Mouse (Mus musculus) megakaryocyte, embryonic 14.5 days (primary cell): Measurements from ENCODE around the gene Tcf7l2. TPM values are rescaled to one million over a fixed set of nuclear protein-coding genes. Genes with fewer than 3 reads are reported as not detected.

Source experiments
- H3K27me3 ChIP-seq: replicated peaks from 2 replicates; pipeline ENCODE3; 2012; ENCODE audit warnings: inconsistent platforms
- H3K36me3 ChIP-seq: replicated peaks from 2 replicates; pipeline ENCODE3; 2012; ENCODE audit warnings: low read length, inconsistent platforms, mixed read lengths
- H3K4me1 ChIP-seq: 2 replicates; pipeline ENCODE4 v1.6.1; 2012; ENCODE audit warnings: inconsistent platforms
- H3K4me3 ChIP-seq: replicated peaks from 2 replicates; pipeline ENCODE3; 2012; ENCODE audit warnings: moderate library complexity, mild to moderate bottlenecking, inconsistent platforms
- H3K9me3 ChIP-seq: 2 replicates; pipeline ENCODE4 v1.6.1; 2012; ENCODE audit warnings: inconsistent platforms
- FLI1 ChIP-seq: IDR thresholded peaks from 2 replicates; pipeline ENCODE4 v1.6.1; 2012; ENCODE audit warnings: low read length, inconsistent platforms, mixed read lengths
- GATA1 ChIP-seq: IDR thresholded peaks from 3 replicates; pipeline ENCODE4 v1.6.1; 2012; ENCODE audit warnings: mixed read lengths, low read length, inconsistent platforms, borderline replicate concordance
- polyA plus RNA-seq: library from polyadenylated mRNA; stranded (reverse); fragments of >175 nt; gene quantifications from 2 replicates; pipeline ENCODE4 v1.2.3, GENCODE M21; 2012; ENCODE audit warnings: low replicate concordance; ENCODE audit not compliant: insufficient read depth

The Tcf7l2 gene
- polyA plus RNA-seq, 1 experiment: 2.4 TPM

- no peaks in the 10 kb centered on the region for H3K4me1 ChIP-seq
- H3K27me3 ChIP-seq: peaks cover 29% of the 10 kb centered on the region
- TF ChIP-seq GATA1 (no peak), FLI1 (no peak)
- H3K4me3 ChIP-seq: no peak overlapping the region
- H3K36me3 ChIP-seq: no peaks in the 10 kb centered on the region
- H3K9me3 ChIP-seq: no peaks in the 10 kb centered on the region
Measured at GRCm38 (mm10) chr19:55847043-55847442, 105.4 kb downstream of the Tcf7l2 start.

DNA sequence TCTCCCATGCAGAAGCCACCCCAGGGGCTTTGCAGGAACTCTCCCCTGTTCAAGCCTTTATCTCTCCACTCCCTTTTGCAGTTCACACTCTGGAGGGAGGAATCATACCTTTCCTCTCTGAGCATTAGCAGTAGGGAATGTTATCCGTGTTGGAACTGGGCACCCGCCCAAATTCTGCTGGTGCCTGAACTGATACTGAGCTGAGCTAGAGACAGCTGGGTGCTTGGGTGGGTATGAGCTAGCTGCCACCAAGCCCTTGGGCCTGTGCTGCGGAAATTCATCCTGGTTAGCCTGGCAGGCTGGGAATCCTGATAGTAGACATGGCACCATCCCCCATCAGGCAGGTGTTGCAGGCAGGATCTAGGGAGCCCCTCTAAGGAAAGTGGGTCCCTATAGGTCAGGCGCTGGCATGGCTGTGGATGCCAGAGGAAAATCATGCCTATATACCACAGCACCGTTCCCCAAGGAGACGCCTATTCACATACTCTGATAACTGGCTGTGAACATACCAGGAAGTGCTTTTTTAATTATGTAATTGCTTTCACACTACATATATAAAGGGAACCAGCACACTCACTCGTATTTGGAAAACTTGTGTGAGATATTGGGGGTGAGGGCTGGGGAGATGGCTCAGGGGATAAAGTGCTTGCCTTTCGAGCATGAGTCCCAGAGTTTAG, 108.9 kb downstream of the Tcf7l2 start:
- Histone ChIP-seq H3K4me3 (no peak overlapping the region), H3K4me1 (no peaks in the 10 kb centered on the region), H3K27me3 (peaks cover 31% of the 10 kb centered on the region), H3K9me3 (no peaks in the 10 kb centered on the region), H3K36me3 (no peaks in the 10 kb centered on the region)
- TF ChIP-seq GATA1 (no peak), FLI1 (no peak)

- Histone ChIP-seq H3K36me3 (no peaks in the 10 kb centered on the region), H3K27me3 (peaks cover 36% of the 10 kb centered on the region)
- TF ChIP-seq FLI1 (no peak), GATA1 (no peak)
Measured at GRCm38 (mm10) chr19:55851498-55852324, 110.1 kb downstream of the Tcf7l2 start.

GRCm38 (mm10) chr19:55854389-55854788, 112.8 kb downstream of the Tcf7l2 start:
- Histone ChIP-seq H3K4me3 (no peak overlapping the region), H3K27me3 (peaks cover 45% of the 10 kb centered on the region), H3K36me3 (no peaks in the 10 kb centered on the region), H3K4me1 (no peaks in the 10 kb centered on the region), H3K9me3 (no peaks in the 10 kb centered on the region)
- TF ChIP-seq GATA1: no peak
- no peak for TF ChIP-seq FLI1

More at GRCm38 (mm10) chr19:55851498-55852324, 110.1 kb downstream of the Tcf7l2 start:
- H3K9me3 ChIP-seq: no peaks in the 10 kb centered on the region
- no peak overlapping the region for H3K4me3 ChIP-seq
- H3K4me1 ChIP-seq: no peaks in the 10 kb centered on the region

GRCm38 (mm10) chr19:55855571-55855970, 114.0 kb downstream of the Tcf7l2 start:
- TF ChIP-seq GATA1: no peak
- TF ChIP-seq FLI1: no peak
- Histone ChIP-seq H3K27me3 (peaks cover 47% of the 10 kb centered on the region), H3K4me3 (no peak overlapping the region)

GRCm38 (mm10) chr19:55857328-55857727, 115.7 kb downstream of the Tcf7l2 start:
- peaks cover 51% of the 10 kb centered on the region for H3K27me3 ChIP-seq
- TF ChIP-seq FLI1: no peak

More at GRCm38 (mm10) chr19:55855571-55855970, 114.0 kb downstream of the Tcf7l2 start:
- Histone ChIP-seq H3K4me1 (peaks cover 7% of the 10 kb centered on the region), H3K9me3 (no peaks in the 10 kb centered on the region), H3K36me3 (no peaks in the 10 kb centered on the region)

DNA sequence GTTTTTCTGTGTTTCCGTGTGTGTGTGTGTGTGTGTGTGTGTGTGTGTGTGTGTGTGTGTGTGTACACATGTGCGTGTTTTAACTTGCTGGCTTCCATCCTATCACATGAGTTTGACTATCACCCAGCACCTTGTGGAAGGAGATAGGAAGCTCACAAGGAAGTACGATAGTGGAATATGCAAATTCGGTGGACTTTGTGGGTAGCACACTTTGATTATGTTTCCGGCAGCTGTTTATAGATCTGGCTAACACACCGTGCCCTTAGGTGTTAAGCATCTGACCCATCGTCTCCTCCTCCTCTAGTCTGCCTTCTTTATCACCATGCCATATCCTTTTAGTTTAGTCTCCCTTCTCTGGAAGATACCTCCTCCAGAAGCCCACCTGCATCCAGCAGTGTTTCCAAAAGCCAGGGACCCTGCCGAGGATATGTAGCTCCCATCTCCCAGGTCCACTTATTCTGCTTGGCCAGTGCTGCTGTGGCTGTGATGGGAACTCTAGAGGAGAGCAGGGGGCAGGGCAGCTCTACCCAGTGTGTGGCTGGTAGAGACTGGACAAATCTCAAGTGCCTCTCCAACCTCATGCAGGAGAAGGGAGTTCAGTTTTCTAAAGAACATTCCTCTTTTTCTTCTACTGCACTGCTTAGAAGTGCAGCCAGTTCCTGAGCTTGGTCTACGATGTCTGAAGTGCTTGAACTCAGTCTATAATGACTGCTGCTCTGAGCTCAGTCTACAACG, 118.6 kb downstream of the Tcf7l2 start:
- no peak for TF ChIP-seq FLI1
- Histone ChIP-seq H3K4me3 (no peak overlapping the region), H3K36me3 (no peaks in the 10 kb centered on the region), H3K9me3 (no peaks in the 10 kb centered on the region), H3K27me3 (peaks cover 68% of the 10 kb centered on the region), H3K4me1 (peaks cover 12% of the 10 kb centered on the region)

More at GRCm38 (mm10) chr19:55857328-55857727, 115.7 kb downstream of the Tcf7l2 start:
- H3K9me3 ChIP-seq: no peaks in the 10 kb centered on the region
- H3K36me3 ChIP-seq: no peaks in the 10 kb centered on the region
- H3K4me1 ChIP-seq: peaks cover 8% of the 10 kb centered on the region
- H3K4me3 ChIP-seq: no peak overlapping the region

DNA sequence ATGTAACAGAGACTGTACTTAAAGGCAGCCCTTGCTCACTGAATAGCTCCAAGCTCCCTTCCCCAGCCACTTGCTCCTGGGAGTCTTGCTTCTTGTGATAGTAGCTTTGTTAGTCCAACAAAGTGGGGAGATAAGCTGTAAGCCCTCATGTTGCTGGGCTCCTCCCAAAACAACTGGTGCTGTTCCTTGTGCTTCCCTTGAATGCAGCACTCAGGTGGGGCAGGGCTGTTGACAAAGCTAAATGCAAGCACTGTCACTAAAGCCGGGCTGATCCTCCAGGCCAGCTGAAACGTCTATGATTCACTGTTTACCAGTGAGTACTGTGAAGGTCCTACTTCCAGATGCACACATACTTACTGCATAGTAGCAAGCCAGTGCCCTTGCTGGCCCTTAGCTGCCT, 120.1 kb downstream of the Tcf7l2 start:
- TF ChIP-seq FLI1 (no peak), GATA1 (no peak)
- H3K27me3 ChIP-seq: peaks cover 65% of the 10 kb centered on the region
- no peak overlapping the region for H3K4me3 ChIP-seq
- H3K36me3 ChIP-seq: no peaks in the 10 kb centered on the region
- no peaks in the 10 kb centered on the region for H3K9me3 ChIP-seq
- H3K4me1 ChIP-seq: peaks cover 28% of the 10 kb centered on the region

GRCm38 (mm10) chr19:55862559-55862958, 120.9 kb downstream of the Tcf7l2 start:
- no peaks in the 10 kb centered on the region for H3K36me3 ChIP-seq
- TF ChIP-seq FLI1 (no peak), GATA1 (no peak)
- H3K4me1 ChIP-seq: peaks cover 33% of the 10 kb centered on the region
- H3K27me3 ChIP-seq: peaks cover 65% of the 10 kb centered on the region
- no peak overlapping the region for H3K4me3 ChIP-seq
- no peaks in the 10 kb centered on the region for H3K9me3 ChIP-seq
